Mouse (Mus musculus) thymus, adult 2 months (tissue): ENCODE data around the gene Alg12. TPM values are rescaled to one million over a fixed set of nuclear protein-coding genes. Genes with fewer than 3 reads are reported as not detected.
A peak's percentile ranks its signal among the peaks of the same experiment; 100 is the strongest.

Source experiments
- DNase-seq: peaks from one replicate; pipeline ENCODE4 v3.0.0; 2021
- H3K27ac ChIP-seq: fragments of 200-500 bp; 2 replicates; pipeline ENCODE4 v1.5.1; 2012; ENCODE audit warnings: low read length, control low read depth; ENCODE audit not compliant: control insufficient read depth, insufficient read depth
- H3K27me3 ChIP-seq: fragments of 200-500 bp; 2 replicates; pipeline ENCODE4 v1.6.1; 2012; ENCODE audit warnings: mild to moderate bottlenecking, low read length, moderate library complexity, mixed read lengths; ENCODE audit not compliant: control insufficient read depth, insufficient read depth
- H3K36me3 ChIP-seq: fragments of 200-500 bp; 2 replicates; pipeline ENCODE4 v1.6.1; 2012; ENCODE audit warnings: mild to moderate bottlenecking, low read length, moderate library complexity; ENCODE audit not compliant: control insufficient read depth, insufficient read depth
- H3K4me1 ChIP-seq: fragments of 200-500 bp; replicated peaks from 2 replicates; pipeline ENCODE4 v1.6.1; 2012; ENCODE audit warnings: low read length; ENCODE audit not compliant: control insufficient read depth, insufficient read depth
- H3K4me3 ChIP-seq: fragments of 200-500 bp; 2 replicates; pipeline ENCODE4 v1.5.1; 2012; ENCODE audit warnings: mild to moderate bottlenecking, low read length, control low read depth, moderate library complexity; ENCODE audit not compliant: control insufficient read depth, insufficient read depth
- CTCF ChIP-seq: fragments of 200-500 bp; IDR thresholded peaks from 2 replicates; pipeline ENCODE4 v1.5.1; 2012; ENCODE audit warnings: mild to moderate bottlenecking, control low read depth, low read length, moderate library complexity, borderline replicate concordance; ENCODE audit not compliant: control insufficient read depth, poor library complexity, insufficient read depth; ENCODE audit errors: extremely low read depth
- POLR2A ChIP-seq: fragments of 200-500 bp; IDR thresholded peaks from 2 replicates; pipeline ENCODE4 v1.6.1; 2012; ENCODE audit warnings: mild to moderate bottlenecking, low read length, control low read depth, moderate library complexity; ENCODE audit not compliant: control insufficient read depth, poor library complexity, insufficient read depth; ENCODE audit errors: extremely low read depth
- WGBS: fragments of 180-500 bp; shearing (Covaris S2); methylation state at CpG from one replicate; pipeline ENCODE4 v1.1.7; 2018; 5-methylcytosine and 5-hydroxymethylcytosine counted together
- polyA plus RNA-seq: library from polyadenylated mRNA; depleted of rRNA; stranded (reverse); fragments of >200 nt; gene quantifications from 2 replicates; pipeline ENCODE4 v1.2.3, GENCODE M21; 2012

Alg12 gene
- polyA plus RNA-seq, 1 experiment, result 25.1 TPM

DNA sequence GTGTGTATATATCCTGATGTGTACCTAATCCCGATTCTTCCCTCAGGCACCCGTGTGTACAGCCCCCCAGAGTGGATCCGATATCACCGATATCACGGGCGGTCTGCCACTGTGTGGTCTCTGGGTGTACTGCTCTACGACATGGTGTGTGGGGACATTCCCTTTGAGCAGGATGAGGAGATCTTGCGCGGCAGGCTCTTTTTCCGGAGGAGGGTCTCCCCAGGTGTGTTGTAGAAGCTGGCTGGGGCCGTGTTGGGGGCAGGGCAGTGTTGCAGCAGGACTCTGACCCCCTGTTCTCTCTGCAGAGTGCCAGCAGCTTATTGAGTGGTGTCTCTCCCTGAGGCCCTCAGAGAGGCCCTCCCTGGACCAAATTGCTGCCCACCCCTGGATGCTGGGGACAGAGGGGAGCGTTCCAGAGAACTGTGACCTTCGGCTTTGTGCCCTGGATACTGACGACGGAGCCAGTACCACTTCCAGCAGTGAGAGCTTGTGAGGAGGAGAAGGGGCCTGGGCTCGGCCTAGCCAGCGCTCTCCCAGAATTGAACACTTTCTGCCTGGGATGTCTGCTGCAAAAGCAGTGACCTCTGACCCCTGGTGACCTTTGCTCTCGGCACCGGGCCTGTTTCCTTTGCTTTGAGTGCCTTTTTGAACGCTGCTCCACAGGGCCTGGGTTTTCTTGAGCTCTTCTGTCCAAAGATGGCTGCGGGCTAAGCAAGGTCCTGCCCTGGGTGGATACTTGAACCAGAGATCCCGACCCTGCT is 45.3 kb upstream of the Alg12 start:
- peaks cover 11% of the 10 kb centered on the region for H3K4me1 ChIP-seq
- peak overlapping the region; percentile 22; the same call in 1 of the 2 replicates for H3K27ac ChIP-seq
- 90% methylated on average over 22 of the region's 22 CpGs for WGBS
- no peak for TF ChIP-seq CTCF
- TF ChIP-seq POLR2A, result no peak
- no peaks in the 10 kb centered on the region for H3K27me3 ChIP-seq
- DNase-seq, result peak; percentile 18
- H3K4me3 ChIP-seq, result peak overlapping the region; percentile 69
- H3K36me3 ChIP-seq, result peaks cover 8% of the 10 kb centered on the region; the same call in 1 of the 2 replicates

DNA sequence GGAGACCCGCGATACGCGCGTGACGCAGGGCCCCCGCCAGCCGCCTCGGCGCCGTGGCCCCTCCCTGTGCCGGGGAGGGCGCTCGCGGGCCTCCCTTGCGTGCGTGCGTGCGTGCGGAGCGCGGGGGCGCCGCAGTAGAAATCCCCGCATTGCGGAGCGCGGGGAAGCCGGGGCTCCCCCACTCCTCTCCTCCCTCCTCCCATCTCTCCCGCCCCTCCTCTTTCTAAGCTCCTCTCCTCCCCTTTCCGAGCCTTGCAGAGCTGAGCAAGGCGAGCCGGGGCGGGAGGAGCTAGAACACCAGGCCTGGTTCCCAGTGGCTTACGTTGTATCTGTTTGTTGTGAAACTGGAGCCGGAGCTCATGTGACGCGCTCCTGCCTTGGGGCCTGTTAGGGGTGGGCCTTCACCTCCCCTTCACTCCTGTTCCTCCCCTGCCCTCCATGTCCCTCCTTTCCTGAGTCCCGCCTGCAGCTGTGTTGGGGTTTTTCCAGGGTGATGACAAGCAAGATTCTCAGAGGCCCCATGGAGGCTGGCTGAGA is 44.6 kb upstream of the Alg12 start:
- 0 out of 2 replicates have a peak, but pooled peaks have one; percentile 9 for TF ChIP-seq CTCF
- TF ChIP-seq POLR2A, result 0 out of 2 replicates have a peak, but pooled peaks have one; percentile 18

DNA sequence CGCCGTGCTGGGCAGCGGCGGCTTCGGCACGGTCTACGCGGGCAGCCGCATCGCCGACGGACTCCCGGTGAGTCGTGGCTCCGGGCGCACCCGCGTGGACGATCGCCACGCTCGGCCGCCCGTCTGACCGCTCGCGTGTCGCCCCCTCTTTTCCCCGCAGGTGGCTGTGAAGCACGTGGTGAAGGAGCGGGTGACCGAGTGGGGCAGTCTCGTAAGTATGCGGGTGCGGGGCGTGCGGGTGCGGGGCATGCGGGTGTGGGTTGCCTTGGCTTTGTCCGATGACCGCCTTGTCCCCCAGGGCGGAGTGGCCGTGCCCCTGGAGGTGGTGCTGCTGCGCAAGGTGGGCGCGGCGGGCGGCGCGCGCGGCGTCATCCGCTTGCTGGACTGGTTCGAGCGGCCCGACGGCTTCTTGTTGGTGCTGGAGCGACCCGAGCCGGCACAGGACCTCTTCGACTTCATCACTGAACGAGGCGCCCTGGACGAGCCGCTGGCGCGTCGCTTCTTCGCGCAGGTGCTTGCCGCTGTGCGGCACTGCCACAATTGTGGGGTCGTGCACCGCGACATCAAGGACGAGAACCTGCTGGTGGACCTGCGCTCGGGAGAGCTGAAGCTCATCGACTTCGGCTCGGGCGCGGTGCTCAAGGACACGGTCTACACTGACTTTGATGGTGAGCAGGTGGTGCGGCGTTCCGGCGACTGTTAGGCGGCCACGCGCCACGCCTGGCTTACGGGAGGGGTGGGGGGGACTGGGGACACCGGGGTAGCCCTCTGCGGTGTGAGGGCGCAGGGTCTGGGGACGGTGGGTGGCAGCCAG is 44.0 kb upstream of the Alg12 start:
- peak; percentile 54 for DNase-seq
- Histone ChIP-seq H3K4me1 (peaks cover 11% of the 10 kb centered on the region), H3K27ac (no peak overlapping the region), H3K36me3 (peaks cover 8% of the 10 kb centered on the region; the same call in 1 of the 2 replicates), H3K27me3 (no peaks in the 10 kb centered on the region), H3K4me3 (peak overlapping the region; percentile 69)
- TF ChIP-seq POLR2A, result no peak
- TF ChIP-seq CTCF, result no peak
- under 1% methylated on average over 98 of the region's 98 CpGs for whole genome bisulfite sequencing

More for the DNA sequence above, 44.6 kb upstream of the Alg12 start:
- peak; percentile 73 for DNase-seq
- peaks cover 8% of the 10 kb centered on the region; the same call in 1 of the 2 replicates for H3K36me3 ChIP-seq
- no peaks in the 10 kb centered on the region for H3K27me3 ChIP-seq
- peak overlapping the region; percentile 69 for H3K4me3 ChIP-seq
- H3K4me1 ChIP-seq, result peaks cover 11% of the 10 kb centered on the region
- H3K27ac ChIP-seq, result peak overlapping the region; percentile 22; the same call in 1 of the 2 replicates
- WGBS, result 3% methylated on average over 39 of the region's 39 CpGs

DNA sequence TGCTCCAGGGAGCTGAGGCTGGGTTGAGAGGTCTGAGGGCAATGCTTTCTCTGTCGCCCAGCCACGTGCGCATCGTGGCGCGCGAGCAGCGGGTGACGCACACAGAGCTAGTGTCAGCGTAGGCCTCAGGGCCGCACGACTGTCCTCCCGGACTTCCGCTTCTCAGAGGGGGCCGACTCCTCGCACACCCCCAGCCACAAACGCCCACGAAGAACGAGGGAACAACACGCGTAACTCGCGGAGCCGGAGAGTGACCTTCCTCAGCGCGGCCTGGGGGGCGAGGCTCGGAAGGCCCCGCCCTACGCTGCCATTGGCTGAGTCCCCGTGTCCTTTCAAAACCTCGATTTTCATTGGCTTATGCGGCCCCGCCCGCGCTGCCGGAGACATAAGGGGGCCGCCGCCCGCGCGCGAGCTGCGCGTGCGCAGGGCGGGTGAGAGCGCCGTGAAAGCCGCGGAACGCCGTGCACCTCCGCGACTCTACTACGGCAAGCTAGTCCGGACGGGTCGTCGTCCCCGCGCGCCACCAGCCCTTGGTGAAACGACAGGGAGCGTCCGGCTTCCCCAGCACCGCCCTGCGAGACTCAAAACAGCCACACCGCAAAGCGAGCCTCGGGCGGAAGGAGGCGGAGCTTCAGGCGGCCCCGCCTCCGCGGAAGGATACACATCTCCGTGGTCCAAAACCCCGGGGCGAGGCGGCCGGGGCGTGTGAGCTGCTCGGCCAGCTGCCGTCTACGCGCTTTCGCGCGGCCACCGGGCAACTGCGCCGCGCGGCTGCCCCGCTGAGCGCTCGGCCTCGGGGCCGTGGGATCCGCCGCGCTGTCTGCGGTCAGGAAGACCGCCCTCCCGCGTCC is 42.9 kb upstream of the Alg12 start, which contains the start of gene Pim3:
TSS of gene Pim3 (plus strand) at position 415 of the 851 bp plus-strand sequence.
- Histone ChIP-seq H3K27me3 (no peaks in the 10 kb centered on the region), H3K27ac (peak within 1 kb of the TSS; percentile 62; the same call in 1 of the 2 replicates), H3K36me3 (peaks cover 8% of the 10 kb centered on the region; the same call in 1 of the 2 replicates), H3K4me1 (peaks cover 11% of the 10 kb centered on the region), H3K4me3 (peak within 1 kb of the TSS; percentile 69)
- TF ChIP-seq POLR2A (peak; percentile 60; the same call in 1 of the 2 replicates), CTCF (0 out of 2 replicates have a peak, but pooled peaks have one; percentile 32)
- DNase-seq, result peak; percentile 92
- WGBS, result under 1% methylated on average over 106 of the region's 107 CpGs

DNA sequence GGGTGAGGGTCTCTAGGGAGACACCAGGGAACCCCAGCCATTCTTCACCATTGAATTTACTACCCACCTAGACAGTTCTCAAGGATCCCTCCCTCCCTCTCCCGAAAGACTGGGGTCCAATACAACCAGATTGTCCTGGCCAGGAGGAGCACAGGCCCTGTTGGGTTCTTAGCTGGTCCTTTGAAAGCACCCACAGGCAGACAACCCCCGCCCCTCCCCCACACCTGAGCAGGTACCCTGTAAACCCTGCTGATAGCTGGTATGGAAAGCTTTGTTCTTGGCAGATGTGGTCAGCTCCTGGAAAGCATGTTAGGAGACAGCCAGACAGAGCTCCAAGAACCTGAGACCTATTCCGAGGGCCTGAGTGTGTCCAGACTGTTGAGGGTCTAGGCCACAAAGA is 41.7 kb upstream of the Alg12 start:
- Histone ChIP-seq H3K4me3 (no peak overlapping the region), H3K4me1 (peaks cover 11% of the 10 kb centered on the region), H3K36me3 (peaks cover 8% of the 10 kb centered on the region; the same call in 1 of the 2 replicates), H3K27ac (no peak overlapping the region), H3K27me3 (no peaks in the 10 kb centered on the region)
- no peak for TF ChIP-seq CTCF
- no peak for TF ChIP-seq POLR2A
- DNase-seq, result no peak
- WGBS, result 97% methylated on average over 3 of the region's 3 CpGs
